12 mouse cellular contexts compared by ENCODE assay signal in the genomic region with DNA sequence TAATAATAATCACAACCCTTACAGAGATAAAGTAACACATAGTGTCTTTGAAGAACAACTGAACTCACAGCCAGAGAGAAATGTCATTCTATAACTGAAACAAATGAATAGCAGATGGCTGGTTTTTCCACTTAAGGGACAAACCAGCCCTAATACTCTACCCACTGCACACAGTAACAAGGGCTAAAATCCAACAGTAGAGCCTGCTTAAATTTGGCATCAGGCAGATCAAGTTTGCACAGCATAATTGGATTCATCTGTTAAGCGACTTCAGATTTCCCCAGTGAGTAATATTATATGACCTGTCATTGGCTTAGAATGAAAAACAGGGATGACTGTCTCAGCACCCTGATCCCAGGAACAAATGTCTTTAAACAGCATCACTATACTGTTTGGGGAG.
DNase-seq lines count a peak whose midpoint lies in the region; ATAC-seq and TF ChIP-seq lines count a peak whose summit lies in the region.
"Had no signal": no experiment of that assay in that cellular context is flagged by ENCODE, and none has a peak within 500 bp of the region (broad histone marks: within the 10 kb centered on the region; RNA-seq: fewer than 3 reads in every experiment).

No protein-coding gene starts in this region.

- H3K27me3 ChIP-seq in limb, embryonic 11.5 days (ENCODE audit: control insufficient read depth, insufficient read depth, low read length): no peaks in the 10 kb centered on the region
- H3K27me3 ChIP-seq in limb, embryonic 10.5 days (ENCODE audit: low read depth, poor library complexity, severe bottlenecking): no peaks in the 10 kb centered on the region
- H3K27me3 ChIP-seq in embryonic facial prominence, embryonic 12.5 days: no peaks in the 10 kb centered on the region
- H3K27me3 ChIP-seq in limb, embryonic 14.5 days (ENCODE audit: control insufficient read depth, insufficient read depth, low read length): no peaks in the 10 kb centered on the region
- H3K27me3 ChIP-seq: embryonic facial prominence, embryonic 13.5 days; liver, embryonic 15.5 days had no signal

- ATAC-seq in limb, embryonic 11.5 days (ENCODE audit: insufficient number of reproducible peaks, low FRiP score, low TSS enrichment, low read depth): peak; percentile 60; the same call in 1 of the 2 replicates
- peak; percentile 75; the same call in 1 of the 2 replicates for ATAC-seq in embryonic facial prominence, embryonic 12.5 days (ENCODE audit: insufficient number of reproducible peaks, insufficient read depth, low FRiP score, low TSS enrichment)
- ATAC-seq in limb, embryonic 14.5 days (ENCODE audit: low FRiP score, low read depth): peak; percentile 41; the same call in 1 of the 2 replicates
- ATAC-seq: inflammation-experienced regulatory T-cells, adult 6 months had no signal

- DNase-seq in limb, embryonic 11.5 days (ENCODE audit: low spot score): no peak
- no peak for DNase-seq in limb, embryonic 10.5 days (ENCODE audit: low spot score)
- DNase-seq in adipocyte (ENCODE audit: low spot score): peak; percentile 14
- peak; percentile 38 for DNase-seq in limb, embryonic 14.5 days (ENCODE audit: low spot score)
- DNase-seq in kidney, adult 18-20 months: no peak
- DNase-seq in thymus, postnatal 25 days: no peak
- DNase-seq: cerebellum, adult 8-10 months; lung, postnatal 14 days had no signal

- H3K4me3 ChIP-seq in limb, embryonic 11.5 days (ENCODE audit: low read depth, low read length): no peak overlapping the region
- H3K4me3 ChIP-seq in limb, embryonic 10.5 days: no peak overlapping the region
- H3K4me3 ChIP-seq in embryonic facial prominence, embryonic 12.5 days: no peak overlapping the region
- no peak overlapping the region for H3K4me3 ChIP-seq in limb, embryonic 14.5 days (replicated peaks; ENCODE audit: low read length)
- H3K4me3 ChIP-seq: embryonic facial prominence, embryonic 13.5 days; liver, embryonic 15.5 days had no signal

- no peaks in the 10 kb centered on the region for H3K36me3 ChIP-seq in limb, embryonic 11.5 days (ENCODE audit: control insufficient read depth, insufficient read depth, low read length)
- H3K36me3 ChIP-seq in limb, embryonic 10.5 days: no peaks in the 10 kb centered on the region
- no peaks in the 10 kb centered on the region for H3K36me3 ChIP-seq in embryonic facial prominence, embryonic 12.5 days
- H3K36me3 ChIP-seq in limb, embryonic 14.5 days (ENCODE audit: control insufficient read depth, insufficient read depth, low read length): no peaks in the 10 kb centered on the region
- H3K36me3 ChIP-seq: embryonic facial prominence, embryonic 13.5 days; liver, embryonic 15.5 days had no signal

- no peak overlapping the region for H3K27ac ChIP-seq in limb, embryonic 11.5 days (replicated peaks; ENCODE audit: low read depth, low read length)
- H3K27ac ChIP-seq in limb, embryonic 10.5 days: no peak overlapping the region
- no peak overlapping the region for H3K27ac ChIP-seq in embryonic facial prominence, embryonic 12.5 days
- H3K27ac ChIP-seq in limb, embryonic 14.5 days (replicated peaks; ENCODE audit: low read depth, low read length): no peak overlapping the region
- H3K27ac ChIP-seq: embryonic facial prominence, embryonic 13.5 days; liver, embryonic 15.5 days had no signal

- TF ChIP-seq POLR2A in limb, embryonic 14.5 days (IDR thresholded peaks at IDR 0.05; ENCODE audit: borderline replicate concordance, extremely low read depth, insufficient read depth, insufficient read length): no peak

- H3K4me2 ChIP-seq in limb, embryonic 11.5 days (ENCODE audit: low read depth, severe bottlenecking): no peak overlapping the region
- H3K4me2 ChIP-seq in embryonic facial prominence, embryonic 12.5 days (replicated peaks): no peak overlapping the region
- H3K4me2 ChIP-seq in limb, embryonic 14.5 days (replicated peaks; ENCODE audit: low read depth, low read length, severe bottlenecking): no peak overlapping the region
- H3K4me2 ChIP-seq: embryonic facial prominence, embryonic 13.5 days; liver, embryonic 15.5 days had no signal

- peaks cover 5% of the 10 kb centered on the region; the same call in 1 of the 2 replicates for H3K4me1 ChIP-seq in limb, embryonic 11.5 days (ENCODE audit: control insufficient read depth, insufficient read depth, low read length)
- H3K4me1 ChIP-seq in limb, embryonic 10.5 days: peaks cover 25% of the 10 kb centered on the region
- H3K4me1 ChIP-seq in embryonic facial prominence, embryonic 12.5 days: peaks cover 8% of the 10 kb centered on the region
- no peaks in the 10 kb centered on the region for H3K4me1 ChIP-seq in limb, embryonic 14.5 days (ENCODE audit: control insufficient read depth, insufficient read depth, low read length)
- H3K4me1 ChIP-seq: liver, embryonic 15.5 days had no signal

- WGBS in limb, embryonic 11.5 days: 17% methylated on average over 1 of the region's 1 CpGs
- WGBS in limb, embryonic 10.5 days: 27% methylated on average over 1 of the region's 1 CpGs
- 16% methylated on average over 1 of the region's 1 CpGs for WGBS in embryonic facial prominence, embryonic 12.5 days
- 20% methylated on average over 1 of the region's 1 CpGs for WGBS in limb, embryonic 14.5 days

- no peaks in the 10 kb centered on the region for H3K9me3 ChIP-seq in limb, embryonic 11.5 days (ENCODE audit: control insufficient read depth, low read length)
- H3K9me3 ChIP-seq in limb, embryonic 10.5 days (replicated peaks): no peaks in the 10 kb centered on the region
- H3K9me3 ChIP-seq in embryonic facial prominence, embryonic 12.5 days: no peaks in the 10 kb centered on the region
- H3K9me3 ChIP-seq in limb, embryonic 14.5 days (ENCODE audit: control insufficient read depth, low read length): no peaks in the 10 kb centered on the region
- H3K9me3 ChIP-seq: embryonic facial prominence, embryonic 13.5 days; liver, embryonic 15.5 days had no signal

- no peak overlapping the region for H3K9ac ChIP-seq in limb, embryonic 11.5 days (ENCODE audit: low read length)
- H3K9ac ChIP-seq in embryonic facial prominence, embryonic 12.5 days: no peak overlapping the region
- no peak overlapping the region for H3K9ac ChIP-seq in limb, embryonic 14.5 days (ENCODE audit: low read depth, low read length, severe bottlenecking)
- H3K9ac ChIP-seq: embryonic facial prominence, embryonic 13.5 days; liver, embryonic 15.5 days had no signal

Comparison
In these comparisons a context has a peak if more than half of its experiments do, and no peak if none do; other contexts are left out.
1. DNase-seq: peak in adipocyte (single experiment) and limb, embryonic 14.5 days (single experiment); none in limb, embryonic 11.5 days (single experiment), limb, embryonic 10.5 days (single experiment), kidney, adult 18-20 months (single experiment) and thymus, postnatal 25 days (single experiment).
2. Peak in every context shown above with its lines, with median percentiles within 50 percentile points of each other: ATAC-seq.